Mouse (Mus musculus) lung, postnatal 0 days (tissue): ENCODE measurements around the gene Styxl1. TPM values are rescaled to one million over a fixed set of nuclear protein-coding genes. Genes with fewer than 3 reads are reported as not detected.

Experiments
- ATAC-seq: fragments of 200-750 bp; cut with Nextera tagmentation; 2 replicates; pipeline ENCODE4 v1.8.0; 2017; ENCODE audit warnings: moderate library complexity
- DNase-seq: peaks from one replicate; pipeline ENCODE4 v3.0.0-alpha.2; 2016; ENCODE audit warnings: low spot score
- H3K27ac ChIP-seq: fragments of 300-500 bp; sonication (generic); 2 replicates; pipeline ENCODE4 v1.5.1; 2014; ENCODE audit warnings: antibody characterized with exemption, mild to moderate bottlenecking, low read length, mixed read lengths
- H3K27me3 ChIP-seq: fragments of 300-500 bp; sonication (generic); replicated peaks from 2 replicates; pipeline ENCODE4 v1.6.1; 2014; ENCODE audit warnings: low read length, mixed read lengths; ENCODE audit not compliant: insufficient read depth
- H3K36me3 ChIP-seq: fragments of 300-500 bp; sonication (generic); 2 replicates; pipeline ENCODE4 v1.6.1; 2014; ENCODE audit warnings: low read length, mixed read lengths; ENCODE audit not compliant: insufficient read depth
- H3K4me1 ChIP-seq: fragments of 300-500 bp; sonication (generic); 2 replicates; pipeline ENCODE4 v1.6.1; 2014; ENCODE audit warnings: antibody characterized with exemption, low read depth, low read length, mixed read lengths; ENCODE audit not compliant: insufficient read depth
- H3K4me2 ChIP-seq: fragments of 300-500 bp; sonication (generic); replicated peaks from 2 replicates; pipeline ENCODE4 v1.6.1; 2014; ENCODE audit warnings: low read depth, mild to moderate bottlenecking, low read length, moderate library complexity, mixed read lengths
- H3K4me3 ChIP-seq: fragments of 300-500 bp; sonication (generic); 2 replicates; pipeline ENCODE4 v1.5.1; 2014; ENCODE audit warnings: low read depth, low read length
- H3K9ac ChIP-seq: fragments of 300-500 bp; sonication (generic); replicated peaks from 2 replicates; pipeline ENCODE4 v1.6.1; 2014; ENCODE audit warnings: low read depth, mild to moderate bottlenecking
- H3K9me3 ChIP-seq: fragments of 300-500 bp; sonication (generic); 2 replicates; pipeline ENCODE4 v1.6.1; 2016; ENCODE audit warnings: low read length, mixed read lengths
- CTCF ChIP-seq: IDR thresholded peaks from 2 replicates; pipeline ENCODE4 v1.5.1; 2016; ENCODE audit warnings: antibody characterized with exemption, mild to moderate bottlenecking
- EP300 ChIP-seq: IDR thresholded peaks from 2 replicates; pipeline ENCODE4 v1.6.1; 2016; ENCODE audit warnings: antibody characterized with exemption, mild to moderate bottlenecking, control low read depth
- WGBS: fragments of 180-500 bp; shearing (Covaris S2); extraction: QIAGEN DNeasy Blood & Tissue Kit; methylation state at CpG from one replicate; pipeline ENCODE4 v1.1.7; 2014; 5-methylcytosine and 5-hydroxymethylcytosine counted together
- polyA plus RNA-seq: library from polyadenylated mRNA; unstranded; fragments of >200 nt; fragmentation: Nextera tagmentation; extraction: Ambion mirVana; gene quantifications from 2 replicates; pipeline ENCODE4 v1.2.1, GENCODE M21; 2015

Gene Styxl1
- polyA plus RNA-seq, 1 experiment from 2014 or later = 1.7 TPM

- no peaks in the 10 kb centered on the region for H3K36me3 ChIP-seq
- TF ChIP-seq CTCF (no peak), EP300 (no peak)
- no peak overlapping the region for H3K27ac ChIP-seq
- no peak for ATAC-seq
- no peak overlapping the region for H3K4me2 ChIP-seq
- WGBS = 72% methylated on average over 2 of the region's 2 CpGs
- H3K4me3 ChIP-seq = no peak overlapping the region
- DNase-seq = no peak
- no peaks in the 10 kb centered on the region for H3K4me1 ChIP-seq
- H3K9me3 ChIP-seq = no peaks in the 10 kb centered on the region
- H3K9ac ChIP-seq = no peak overlapping the region
- no peaks in the 10 kb centered on the region for H3K27me3 ChIP-seq
Measured at GRCm38 (mm10) chr5:135751595-135751994, 26.6 kb downstream of the Styxl1 start.

- TF ChIP-seq EP300 (no peak), CTCF (no peak)
- Histone ChIP-seq H3K9ac (no peak overlapping the region), H3K36me3 (no peaks in the 10 kb centered on the region), H3K9me3 (no peaks in the 10 kb centered on the region), H3K27ac (no peak overlapping the region), H3K4me1 (no peaks in the 10 kb centered on the region), H3K4me3 (no peak overlapping the region), H3K4me2 (no peak overlapping the region), H3K27me3 (no peaks in the 10 kb centered on the region)
- no peak for DNase-seq
- 57% methylated on average over 1 of the region's 1 CpGs for WGBS
- ATAC-seq = no peak
Measured at GRCm38 (mm10) chr5:135751041-135751440, 27.1 kb downstream of the Styxl1 start.

- DNase-seq = no peak
- H3K36me3 ChIP-seq = peaks cover 6% of the 10 kb centered on the region; the same call in 1 of the 2 replicates
- 18% methylated on average over 12 of the region's 12 CpGs for WGBS
- TF ChIP-seq CTCF (no peak), EP300 (no peak)
- peak overlapping the region; percentile 82 for H3K4me3 ChIP-seq
- peak overlapping the region; percentile 71 for H3K27ac ChIP-seq
- H3K27me3 ChIP-seq = no peaks in the 10 kb centered on the region
- H3K9me3 ChIP-seq = no peaks in the 10 kb centered on the region
- H3K9ac ChIP-seq = no peak overlapping the region
- H3K4me1 ChIP-seq = peaks cover 4% of the 10 kb centered on the region; the same call in 1 of the 2 replicates
- peak overlapping the region; percentile 92 for H3K4me2 ChIP-seq
- no peak for ATAC-seq
Measured at GRCm38 (mm10) chr5:135744742-135745141, 33.4 kb downstream of the Styxl1 start.

GRCm38 (mm10) chr5:135743741-135744609 is 34.2 kb downstream of the Styxl1 start, which contains the start of gene Tmem120a:
Tmem120a (minus strand) TSS chr5:135744448.
- peak; percentile 98 for ATAC-seq
- WGBS = under 1% methylated on average over 52 of the region's 60 CpGs

GRCm38 (mm10) chr5:135742941-135743740 is 35.0 kb downstream of the Styxl1 start:
- H3K9me3 ChIP-seq = no peaks in the 10 kb centered on the region
- H3K4me1 ChIP-seq = peaks cover 4% of the 10 kb centered on the region; the same call in 1 of the 2 replicates
- H3K27ac ChIP-seq = peak overlapping the region; percentile 65; the same call in 1 of the 2 replicates
- ATAC-seq (peak; percentile 52), DNase-seq (peak; percentile 77)
- peak overlapping the region; percentile 82 for H3K4me3 ChIP-seq
- peak overlapping the region; percentile 92 for H3K4me2 ChIP-seq
- TF ChIP-seq CTCF (no peak), EP300 (no peak)
- 21% methylated on average over 18 of the region's 18 CpGs for WGBS
- no peaks in the 10 kb centered on the region for H3K27me3 ChIP-seq
- H3K9ac ChIP-seq = peak overlapping the region; percentile 66
- peaks cover 6% of the 10 kb centered on the region; the same call in 1 of the 2 replicates for H3K36me3 ChIP-seq

More at GRCm38 (mm10) chr5:135743741-135744609, 34.2 kb downstream of the Styxl1 start, which contains the start of gene Tmem120a:
- Histone ChIP-seq H3K9ac (peak within 1 kb of the TSS; percentile 66), H3K36me3 (peaks cover 6% of the 10 kb centered on the region; the same call in 1 of the 2 replicates), H3K27me3 (no peaks in the 10 kb centered on the region), H3K4me3 (peak within 1 kb of the TSS; percentile 82), H3K9me3 (no peaks in the 10 kb centered on the region), H3K4me2 (peak within 1 kb of the TSS; percentile 92), H3K4me1 (peaks cover 4% of the 10 kb centered on the region; the same call in 1 of the 2 replicates), H3K27ac (peak within 1 kb of the TSS; percentile 71)
- no peak; the same call in 1 of the 2 replicates for TF ChIP-seq CTCF
- TF ChIP-seq EP300 = peak; percentile 44; the same call in 1 of the 2 replicates
- DNase-seq = peak; percentile 98

- TF ChIP-seq CTCF (no peak), EP300 (no peak)
Measured at GRCm38 (mm10) chr5:135742156-135742555, 36.0 kb downstream of the Styxl1 start.

More at GRCm38 (mm10) chr5:135742156-135742555, 36.0 kb downstream of the Styxl1 start:
- no peak for ATAC-seq
- Histone ChIP-seq H3K36me3 (peaks cover 6% of the 10 kb centered on the region; the same call in 1 of the 2 replicates), H3K9ac (no peak overlapping the region), H3K27me3 (no peaks in the 10 kb centered on the region), H3K4me1 (peaks cover 4% of the 10 kb centered on the region; the same call in 1 of the 2 replicates), H3K4me3 (no peak overlapping the region), H3K27ac (no peak overlapping the region), H3K4me2 (no peak overlapping the region), H3K9me3 (no peaks in the 10 kb centered on the region)
- WGBS = 52% methylated on average over 10 of the region's 10 CpGs
- no peak for DNase-seq
